Mouse (Mus musculus) left cerebral cortex, postnatal 14 days (tissue): Measurements from ENCODE around the gene Pygb. TPM values are rescaled to one million over a fixed set of nuclear protein-coding genes. Genes with fewer than 3 reads are reported as not detected.

Experiments used
- DNase-seq, 2 experiments: peaks; one replicate each; pipeline ENCODE4 v3.0.0; 2021 to 2022; ENCODE audit warnings: low spot score in 2 of 2, mixed read lengths in 1 of 2
- intact Hi-C: fragments of 180-260 bp; cut with DNase I; formaldehyde crosslinking; loops from one replicate; pipeline ENCODE4 v1.15.1; 2025
- total RNA-seq, 2 experiments: library from RNA; stranded (reverse); gene quantifications; 2 replicates each; pipeline ENCODE4 v1.2.3; 2021

Pygb gene
- total RNA-seq, 2 experiments from 2014 or later, result 120 to 124 TPM

GRCm38 (mm10) chr2:150877561-150877960 is 91.0 kb downstream of the Pygb start:
- no peak for DNase-seq
- intact Hi-C loops, result no loop called here

Other genes with a start within 250 kb of the Pygb start
- gene Cst7, start 216.3 kb upstream of the Pygb start, total RNA-seq, result not detected
- gene Apmap, start 178.2 kb upstream of the Pygb start, total RNA-seq, result 10 to 100 TPM; 49.1 to 50.1 TPM
- 10 to 100 TPM; 17.1 to 17.5 TPM for gene Acss1, start 118.2 kb upstream of the Pygb start, total RNA-seq
- not detected for gene Vsx1, start 97.4 kb upstream of the Pygb start, total RNA-seq
- 10 to 100 TPM; 53.4 to 58.7 TPM for gene Entpd6, start 37.7 kb upstream of the Pygb start, total RNA-seq
- 100 to 1,000 TPM; 241 to 246 TPM for gene Abhd12, start 118.0 kb downstream of the Pygb start, total RNA-seq
- 1 to 10 TPM; 1.5 to 2.1 TPM for gene Gins1, start 118.7 kb downstream of the Pygb start, total RNA-seq